ENCODE assay signal across 18 mouse cellular contexts in genomic region chr6:84472287-84472686, GRCm38 (mm10).
DNase-seq lines count a peak whose midpoint lies in the region; ATAC-seq and TF ChIP-seq lines count a peak whose summit lies in the region.
"Had no signal": no experiment of that assay in that cellular context is flagged by ENCODE, and none has a peak within 500 bp of the region (broad histone marks: within the 10 kb centered on the region; RNA-seq: fewer than 3 reads in every experiment).

No protein-coding gene starts in this region.

- H3K9ac ChIP-seq in heart, postnatal 0 days (replicated peaks; ENCODE audit: low read depth, low read length): no peak overlapping the region
- no peak overlapping the region for H3K9ac ChIP-seq in stomach, postnatal 0 days (ENCODE audit: low read length)
- H3K9ac ChIP-seq: embryonic facial prominence, embryonic 12.5 days; kidney, embryonic 15.5 days; limb, embryonic 15.5 days; neural tube, embryonic 13.5 days had no signal

- no peak overlapping the region for H3K4me2 ChIP-seq in heart, postnatal 0 days (ENCODE audit: low read depth, low read length)
- no peak overlapping the region for H3K4me2 ChIP-seq in stomach, postnatal 0 days (replicated peaks; ENCODE audit: low read depth)
- H3K4me2 ChIP-seq: embryonic facial prominence, embryonic 12.5 days; kidney, embryonic 15.5 days; limb, embryonic 15.5 days; neural tube, embryonic 13.5 days had no signal

- TF ChIP-seq CTCF in heart, postnatal 0 days (IDR thresholded peaks at IDR 0.05; ENCODE audit: low read depth): peak; percentile 49
- peak; percentile 15; the same call in 1 of the 2 replicates for TF ChIP-seq CTCF in testis, adult 2 months (IDR thresholded peaks at IDR 0.05; ENCODE audit: control insufficient read depth, insufficient read depth, insufficient replicate concordance, low read depth, low read length)
- TF ChIP-seq CTCF in stomach, postnatal 0 days (IDR thresholded peaks at IDR 0.05; ENCODE audit: low read depth): peak; percentile 68

- H3K9me3 ChIP-seq in heart, postnatal 0 days (replicated peaks; ENCODE audit: control insufficient read depth, low read length): no peaks in the 10 kb centered on the region
- H3K9me3 ChIP-seq in stomach, postnatal 0 days (ENCODE audit: control insufficient read depth, low read length): no peaks in the 10 kb centered on the region
- H3K9me3 ChIP-seq: embryonic facial prominence, embryonic 12.5 days; G1E; kidney, embryonic 15.5 days; limb, embryonic 15.5 days; neural tube, embryonic 13.5 days had no signal

- no peaks in the 10 kb centered on the region for H3K36me3 ChIP-seq in heart, postnatal 0 days (replicated peaks; ENCODE audit: control insufficient read depth, insufficient read depth, low read length)
- no peaks in the 10 kb centered on the region for H3K36me3 ChIP-seq in testis, adult 2 months (ENCODE audit: control insufficient read depth, insufficient read depth, low read length)
- H3K36me3 ChIP-seq in stomach, postnatal 0 days (ENCODE audit: control insufficient read depth, insufficient read depth, low read length): no peaks in the 10 kb centered on the region
- H3K36me3 ChIP-seq: embryonic facial prominence, embryonic 12.5 days; G1E; kidney, embryonic 15.5 days; limb, embryonic 15.5 days; neural tube, embryonic 13.5 days had no signal

- TF ChIP-seq POLR2A in testis, adult 2 months (IDR thresholded peaks at IDR 0.05; ENCODE audit: control insufficient read depth, low read depth, low read length): no peak

- no peak overlapping the region for H3K4me3 ChIP-seq in heart, postnatal 0 days (ENCODE audit: low read depth, low read length)
- H3K4me3 ChIP-seq in testis, adult 2 months (ENCODE audit: control insufficient read depth, low read depth, low read length): no peak overlapping the region
- H3K4me3 ChIP-seq in stomach, postnatal 0 days (ENCODE audit: low read depth, low read length): no peak overlapping the region
- H3K4me3 ChIP-seq: embryonic facial prominence, embryonic 12.5 days; kidney, embryonic 15.5 days; limb, embryonic 15.5 days; neural tube, embryonic 13.5 days had no signal

- no peak for ATAC-seq in heart, postnatal 0 days (ENCODE audit: insufficient read depth, low read depth)
- no peak for ATAC-seq in stomach, postnatal 0 days (ENCODE audit: low FRiP score, low TSS enrichment)
- no peak for ATAC-seq in inflammation-experienced regulatory T-cells, adult 6 months
- ATAC-seq: midbrain, embryonic 16.5 days had no signal

- WGBS in heart, postnatal 0 days: 20% methylated on average over 3 of the region's 3 CpGs
- 36% methylated on average over 3 of the region's 3 CpGs for WGBS in stomach, postnatal 0 days

- no peaks in the 10 kb centered on the region for H3K4me1 ChIP-seq in heart, postnatal 0 days (ENCODE audit: control insufficient read depth, insufficient read depth)
- no peaks in the 10 kb centered on the region for H3K4me1 ChIP-seq in testis, adult 2 months (ENCODE audit: control insufficient read depth, insufficient read depth, low read length)
- no peaks in the 10 kb centered on the region for H3K4me1 ChIP-seq in stomach, postnatal 0 days (replicated peaks; ENCODE audit: control insufficient read depth, insufficient read depth)

- no peak overlapping the region for H3K27ac ChIP-seq in heart, postnatal 0 days (ENCODE audit: low read depth)
- H3K27ac ChIP-seq in testis, adult 2 months (ENCODE audit: control insufficient read depth, insufficient read depth, low read depth, low read length): no peak overlapping the region
- peak overlapping the region; percentile 67; the same call in 1 of the 2 replicates for H3K27ac ChIP-seq in stomach, postnatal 0 days (replicated peaks)
- H3K27ac ChIP-seq: embryonic facial prominence, embryonic 12.5 days; kidney, embryonic 15.5 days; limb, embryonic 15.5 days; neural tube, embryonic 13.5 days had no signal

- H3K27me3 ChIP-seq in heart, postnatal 0 days (ENCODE audit: control insufficient read depth, insufficient read depth, low read length): no peaks in the 10 kb centered on the region
- no peaks in the 10 kb centered on the region for H3K27me3 ChIP-seq in testis, adult 2 months (ENCODE audit: control insufficient read depth, insufficient read depth, low read length)
- H3K27me3 ChIP-seq in stomach, postnatal 0 days (ENCODE audit: control insufficient read depth, insufficient read depth, low read length): no peaks in the 10 kb centered on the region
- H3K27me3 ChIP-seq: embryonic facial prominence, embryonic 12.5 days; neural tube, embryonic 13.5 days had no signal

- no peak for DNase-seq in heart, postnatal 0 days (ENCODE audit: low spot score)
- no peak for DNase-seq in heart, postnatal 25 days (ENCODE audit: low spot score)
- DNase-seq in testis, postnatal 10 days (ENCODE audit: low spot score): no peak
- DNase-seq in adipocyte (ENCODE audit: low spot score): peak; percentile 32
- no peak for DNase-seq in stomach, postnatal 0 days (ENCODE audit: low spot score)
- no peak for DNase-seq in layer of hippocampus, adult 9-11 months
- DNase-seq: cerebellum, postnatal 10 days; gastrocnemius, postnatal 10 days; lung, postnatal 36 days; thymus, adult 18-20 months had no signal

- intact Hi-C loops in heart, postnatal 25 days (cut with DNase I): loop anchor here (5.0 kb wide), 1 partner anchor 380 kb away; no protein-coding TSS in a partner anchor

- no peak for TF ChIP-seq EP300 in heart, postnatal 0 days (IDR thresholded peaks at IDR 0.05; ENCODE audit: low read depth)
- TF ChIP-seq EP300 in stomach, postnatal 0 days (optimal IDR thresholded peaks at IDR 0.05): no peak

Comparison
In these comparisons a context has a peak if more than half of its experiments do, and no peak if none do; other contexts are left out.
1. CTCF ChIP-seq: peak in every context shown above with its lines; median percentile 68 in stomach, postnatal 0 days; 49 in heart, postnatal 0 days; 15 in testis, adult 2 months.